Mouse (Mus musculus) monocyte, adult 5-6 weeks (primary cell): ENCODE measurements around the gene Sh2d3c. TPM values are rescaled to one million over a fixed set of nuclear protein-coding genes. Genes with fewer than 3 reads are reported as not detected.

Experiments
- total RNA-seq: library from RNA; stranded (forward); fragments of 200-1000, 200-491, 200-594 nt; gene quantifications from 3 replicates; pipeline ENCODE4 v1.2.3, GENCODE M21; 2017

Gene Sh2d3c
- total RNA-seq, 1 experiment from 2014 or later = 37.3 TPM

Other genes starting within 250 kb of the Sh2d3c start
- 16.5 to 33.7 TPM (median 17.8 TPM) in 3 replicates for gene Fam102a, start 185.7 kb upstream of the Sh2d3c start, total RNA-seq
- 17.1 to 48.6 TPM (median 38.2 TPM) in 3 replicates for gene Dpm2, start 150.2 kb upstream of the Sh2d3c start, total RNA-seq
- 2.5 TPM in 1 of 3 replicates, not detected in the others for gene Pip5kl1, start 146.3 kb upstream of the Sh2d3c start, total RNA-seq
- gene 9430097D07Rik, start 145.4 kb upstream of the Sh2d3c start, total RNA-seq = not detected in 3 replicates
- 18.7 to 29.4 TPM (median 21.7 TPM) in 3 replicates for gene St6galnac4, start 134.0 kb upstream of the Sh2d3c start, total RNA-seq
- gene St6galnac6, start 121.3 kb upstream of the Sh2d3c start, total RNA-seq = 4.8 to 11.1 TPM (median 10.5 TPM) in 3 replicates
- 0.43 TPM in 1 of 3 replicates, not detected in the others for gene Ak1, start 99.3 kb upstream of the Sh2d3c start, total RNA-seq
- gene Eng, start 74.5 kb upstream of the Sh2d3c start, total RNA-seq = 0.19 to 1.1 TPM (median 0.48 TPM) in 3 replicates
- gene Fpgs, start 16.9 kb upstream of the Sh2d3c start, total RNA-seq = 6.4 to 12.8 TPM (median 8.0 TPM) in 3 replicates
- 83.0 to 107 TPM (median 86.5 TPM) in 3 replicates for gene Cdk9, start 8.0 kb upstream of the Sh2d3c start, total RNA-seq
- gene 6330409D20Rik, start 20.0 kb downstream of the Sh2d3c start, total RNA-seq = not detected in 3 replicates
- gene Tor2a, start 36.2 kb downstream of the Sh2d3c start, total RNA-seq = 17.5 to 24.6 TPM (median 19.5 TPM) in 3 replicates
- gene Ttc16, start 54.6 kb downstream of the Sh2d3c start, total RNA-seq = not detected in 3 replicates
- 1.1 to 1.8 TPM (median 1.6 TPM) in 3 replicates for gene Ptrh1, start 54.7 kb downstream of the Sh2d3c start, total RNA-seq
- gene Cfap157, start 63.4 kb downstream of the Sh2d3c start, total RNA-seq = not detected in 3 replicates
- 0.43 to 1.2 TPM (median 1.1 TPM) in 3 replicates for gene Stxbp1, start 126.2 kb downstream of the Sh2d3c start, total RNA-seq
- gene Fam129b, start 155.1 kb downstream of the Sh2d3c start, total RNA-seq = 12.9 to 14.8 TPM (median 14.4 TPM) in 3 replicates
- gene Rpl12, start 240.5 kb downstream of the Sh2d3c start, total RNA-seq = 941 to 1,144 TPM (median 1,080 TPM) in 3 replicates
- 5.4 to 13.6 TPM (median 6.6 TPM) in 3 replicates for gene Lrsam1, start 240.6 kb downstream of the Sh2d3c start, total RNA-seq